Mouse (Mus musculus) intestine, embryonic 16.5 days (tissue): ENCODE results near the gene Spsb4. TPM values are rescaled to one million over a fixed set of nuclear protein-coding genes. Genes with fewer than 3 reads are reported as not detected.

Experiments used
- ATAC-seq: fragments of 200-750 bp; cut with Nextera tagmentation; 2 replicates; pipeline ENCODE4 v1.8.0; 2017; ENCODE audit warnings: moderate TSS enrichment, moderate library complexity
- H3K27ac ChIP-seq: fragments of 300-500 bp; sonication (generic); 2 replicates; pipeline ENCODE4 v1.5.1; 2014; ENCODE audit warnings: mild to moderate bottlenecking, low read length
- H3K27me3 ChIP-seq: fragments of 300-500 bp; sonication (generic); replicated peaks from 2 replicates; pipeline ENCODE4 v1.6.1; 2014; ENCODE audit warnings: low read length, control low read depth, mixed read lengths; ENCODE audit not compliant: control insufficient read depth, insufficient read depth
- H3K36me3 ChIP-seq: fragments of 300-500 bp; sonication (generic); 2 replicates; pipeline ENCODE4 v1.6.1; 2014; ENCODE audit warnings: low read length, control low read depth; ENCODE audit not compliant: control insufficient read depth, insufficient read depth
- H3K4me1 ChIP-seq: fragments of 300-500 bp; sonication (generic); 2 replicates; pipeline ENCODE4 v1.6.1; 2014; ENCODE audit warnings: low read length, control low read depth, mixed read lengths; ENCODE audit not compliant: control insufficient read depth, insufficient read depth
- H3K4me2 ChIP-seq: fragments of 300-500 bp; sonication (generic); 2 replicates; pipeline ENCODE4 v1.6.1; 2014; ENCODE audit warnings: low read depth, low read length, control low read depth
- H3K4me3 ChIP-seq: fragments of 300-500 bp; sonication (generic); 2 replicates; pipeline ENCODE4 v1.5.1; 2014; ENCODE audit warnings: mild to moderate bottlenecking, low read length
- H3K9ac ChIP-seq: fragments of 300-500 bp; sonication (generic); 2 replicates; pipeline ENCODE4 v1.6.1; 2014; ENCODE audit warnings: low read depth, low read length
- H3K9me3 ChIP-seq: fragments of 300-500 bp; sonication (generic); 2 replicates; pipeline ENCODE4 v1.6.1; 2016; ENCODE audit warnings: low read length, control low read depth; ENCODE audit not compliant: control insufficient read depth
- WGBS: fragments of 180-500 bp; shearing (Covaris S2); extraction: QIAGEN DNeasy Blood & Tissue Kit; methylation state at CpG from one replicate; pipeline ENCODE4 v1.1.7; 2014; 5-methylcytosine and 5-hydroxymethylcytosine counted together
- polyA plus RNA-seq: library from polyadenylated mRNA; unstranded; fragments of >200 nt; fragmentation: Nextera tagmentation; extraction: Ambion mirVana; gene quantifications from 2 replicates; pipeline ENCODE4 v1.2.1, GENCODE M21; 2015

Gene Spsb4
- polyA plus RNA-seq, 1 experiment from 2014 or later: 28.7 TPM

DNA sequence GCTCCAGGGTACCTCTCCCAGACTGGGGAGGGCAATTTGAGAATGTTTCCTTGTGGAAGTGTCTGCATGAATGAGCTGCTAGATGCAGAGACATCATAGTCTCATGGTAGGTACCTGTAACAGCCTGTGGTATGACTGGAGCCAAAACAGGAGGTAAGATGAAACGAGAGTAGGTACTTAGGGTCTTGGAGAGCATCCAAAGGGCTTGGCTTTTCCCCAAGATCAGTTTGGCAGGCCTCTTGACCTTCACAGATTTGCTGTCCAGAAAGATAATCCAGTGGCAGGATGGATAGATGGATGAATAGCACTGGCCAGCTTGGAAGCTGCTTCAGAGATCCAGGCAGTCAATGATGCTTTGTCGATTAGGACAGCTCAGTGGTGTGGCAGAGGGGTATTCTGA, 1.0 kb upstream of the Spsb4 start:
- no peak overlapping the region for H3K4me3 ChIP-seq
- no peak overlapping the region for H3K27ac ChIP-seq
- no peak overlapping the region for H3K9ac ChIP-seq
- H3K9me3 ChIP-seq: no peaks in the 10 kb centered on the region
- H3K27me3 ChIP-seq: no peaks in the 10 kb centered on the region
- no peaks in the 10 kb centered on the region for H3K36me3 ChIP-seq
- no peak for ATAC-seq
- no peak overlapping the region for H3K4me2 ChIP-seq
- 62% methylated on average over 2 of the region's 2 CpGs for WGBS
- peaks cover 14% of the 10 kb centered on the region for H3K4me1 ChIP-seq

DNA sequence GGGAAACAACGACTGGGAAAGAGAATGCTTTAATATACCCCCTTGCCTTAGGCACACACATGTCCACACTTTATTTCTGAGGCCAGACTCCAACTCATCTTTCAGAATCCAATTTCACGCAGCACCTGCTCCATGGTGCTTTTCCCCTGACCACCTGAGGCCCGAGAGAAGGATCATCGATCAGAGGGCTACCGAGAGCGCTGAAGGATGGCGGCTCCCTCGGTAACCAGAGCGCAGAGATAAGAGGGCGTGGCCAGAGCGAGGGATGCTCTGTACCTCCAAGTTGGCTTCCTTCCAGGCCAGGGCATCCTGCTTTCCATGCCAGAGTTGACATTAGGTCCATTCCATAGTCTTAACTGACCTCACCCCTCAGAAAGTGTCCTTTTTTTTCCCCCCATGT, 588 bp upstream of the Spsb4 start:
- H3K27ac ChIP-seq: no peak overlapping the region
- H3K9me3 ChIP-seq: no peaks in the 10 kb centered on the region
- no peaks in the 10 kb centered on the region for H3K27me3 ChIP-seq
- H3K4me3 ChIP-seq: peak overlapping the region; percentile 73
- H3K4me2 ChIP-seq: peak overlapping the region; percentile 94
- H3K36me3 ChIP-seq: no peaks in the 10 kb centered on the region
- 3% methylated on average over 11 of the region's 11 CpGs for WGBS
- peaks cover 14% of the 10 kb centered on the region for H3K4me1 ChIP-seq
- no peak for ATAC-seq
- peak overlapping the region; percentile 90 for H3K9ac ChIP-seq

DNA sequence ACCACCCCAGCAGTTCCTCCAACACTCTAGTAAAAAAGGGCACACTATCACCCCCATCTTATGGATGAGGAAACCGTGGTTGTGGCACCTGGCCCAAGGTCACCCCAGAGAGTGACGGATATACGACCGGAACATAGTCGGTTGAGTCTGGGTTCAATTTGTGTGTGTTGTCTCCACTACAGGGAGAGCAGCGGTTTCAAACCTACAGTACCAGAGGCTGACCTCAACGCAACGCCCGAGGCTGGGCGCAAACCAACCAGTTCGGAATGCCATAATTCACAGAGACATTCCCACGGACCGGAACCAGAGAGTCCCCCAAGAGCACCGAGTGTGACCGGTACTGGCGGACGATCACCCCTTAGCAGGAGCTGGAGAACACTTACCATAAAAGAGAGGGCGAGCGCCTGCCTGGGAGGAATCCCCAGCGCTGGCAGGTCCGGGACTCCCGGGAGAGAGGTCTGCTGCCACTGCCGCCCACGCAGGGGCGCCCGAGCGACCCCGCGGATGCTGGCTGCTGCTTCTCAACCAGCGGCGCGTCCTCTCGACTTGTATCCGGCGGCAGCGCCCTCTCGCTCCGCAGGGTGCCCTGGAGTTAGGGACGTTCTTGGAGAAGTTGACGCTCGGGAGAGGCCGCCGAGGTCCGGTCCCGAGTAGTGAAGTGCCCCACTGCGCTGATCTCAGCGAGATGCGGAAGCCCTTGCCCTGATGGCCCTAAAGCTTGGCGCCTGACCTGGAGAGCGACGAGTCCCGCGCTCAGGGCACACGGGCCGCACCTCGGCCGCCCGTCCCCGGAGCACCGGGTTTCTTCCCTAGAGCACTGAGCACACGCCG, 617 bp downstream of the Spsb4 start:
- Histone ChIP-seq H3K27me3 (no peaks in the 10 kb centered on the region), H3K4me3 (peak overlapping the region; percentile 73), H3K36me3 (no peaks in the 10 kb centered on the region), H3K4me1 (peaks cover 24% of the 10 kb centered on the region), H3K9me3 (no peaks in the 10 kb centered on the region), H3K4me2 (peak overlapping the region; percentile 94), H3K9ac (peak overlapping the region; percentile 90), H3K27ac (peak overlapping the region; percentile 93)
- peak; percentile 62 for ATAC-seq
- WGBS: under 1% methylated on average over 62 of the region's 62 CpGs

DNA sequence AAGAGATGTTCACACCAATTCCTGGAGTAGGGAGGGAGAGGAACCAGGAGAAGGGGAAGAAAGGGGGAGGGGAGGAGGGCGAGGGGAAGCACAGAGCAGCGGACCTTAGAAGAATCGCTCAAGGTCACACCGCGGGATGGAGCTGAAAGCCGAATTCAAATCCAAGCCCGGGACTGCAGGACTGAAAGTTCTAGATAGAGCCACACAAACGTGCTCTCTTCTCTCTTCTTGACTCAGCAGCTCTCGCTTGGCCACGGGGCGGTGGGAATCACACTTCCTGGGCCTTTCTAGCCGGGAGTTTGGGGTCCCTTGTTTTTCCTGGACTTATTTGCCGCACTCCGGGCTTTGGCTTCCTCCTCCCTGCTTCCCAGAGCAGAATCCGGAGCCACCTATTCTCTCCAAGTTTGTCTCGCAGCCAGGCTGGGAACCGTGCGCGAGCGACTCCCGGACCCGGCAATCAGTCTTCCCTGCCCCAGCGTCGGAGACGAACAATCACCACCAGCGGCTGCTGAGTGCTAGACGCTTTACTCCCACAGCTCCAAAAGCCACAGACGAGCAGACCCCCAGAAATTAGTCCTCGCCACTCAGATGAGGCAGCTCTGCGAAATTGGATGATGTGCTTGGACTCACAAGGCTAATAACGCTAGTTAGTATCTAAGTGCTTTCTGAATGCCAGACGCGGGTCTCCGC, 1.4 kb downstream of the Spsb4 start:
- 0 out of 2 replicates have a peak overlapping the region, but pooled peaks have one; percentile 93 for H3K27ac ChIP-seq
- no peak for ATAC-seq
- H3K4me1 ChIP-seq: peaks cover 29% of the 10 kb centered on the region

DNA sequence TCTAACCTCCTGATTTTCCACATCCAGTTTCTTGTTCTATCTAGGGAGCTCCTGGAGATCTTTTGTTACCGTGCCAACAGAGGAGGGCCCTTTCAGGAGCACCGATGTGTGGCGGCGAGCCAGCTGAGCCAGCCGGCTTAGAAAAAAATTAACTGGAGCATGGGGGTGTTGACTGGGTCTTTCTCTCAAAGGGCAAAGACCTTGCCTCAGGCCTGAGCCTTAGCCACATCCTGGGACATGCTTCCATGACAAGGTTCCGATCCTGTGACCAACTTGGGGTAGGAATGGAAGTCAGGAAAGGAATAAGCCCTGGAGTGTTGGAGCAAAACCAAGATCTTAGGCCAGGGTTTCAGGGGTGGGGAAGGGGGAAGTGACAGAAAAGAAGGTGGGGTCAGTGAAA, 2.9 kb downstream of the Spsb4 start:
- ATAC-seq: no peak
- Histone ChIP-seq H3K27me3 (no peaks in the 10 kb centered on the region), H3K9ac (no peak overlapping the region), H3K27ac (no peak overlapping the region), H3K4me1 (peaks cover 29% of the 10 kb centered on the region), H3K4me3 (no peak overlapping the region), H3K4me2 (0 out of 2 replicates have a peak overlapping the region, but pooled peaks have one; percentile 10), H3K36me3 (no peaks in the 10 kb centered on the region), H3K9me3 (no peaks in the 10 kb centered on the region)
- 26% methylated on average over 6 of the region's 6 CpGs for WGBS

More for the DNA sequence above, 1.4 kb downstream of the Spsb4 start:
- Histone ChIP-seq H3K36me3 (no peaks in the 10 kb centered on the region), H3K9me3 (no peaks in the 10 kb centered on the region), H3K9ac (peak overlapping the region; percentile 90), H3K4me2 (peak overlapping the region; percentile 94), H3K27me3 (no peaks in the 10 kb centered on the region), H3K4me3 (peak overlapping the region; percentile 73)
- WGBS: 1% methylated on average over 34 of the region's 34 CpGs

DNA sequence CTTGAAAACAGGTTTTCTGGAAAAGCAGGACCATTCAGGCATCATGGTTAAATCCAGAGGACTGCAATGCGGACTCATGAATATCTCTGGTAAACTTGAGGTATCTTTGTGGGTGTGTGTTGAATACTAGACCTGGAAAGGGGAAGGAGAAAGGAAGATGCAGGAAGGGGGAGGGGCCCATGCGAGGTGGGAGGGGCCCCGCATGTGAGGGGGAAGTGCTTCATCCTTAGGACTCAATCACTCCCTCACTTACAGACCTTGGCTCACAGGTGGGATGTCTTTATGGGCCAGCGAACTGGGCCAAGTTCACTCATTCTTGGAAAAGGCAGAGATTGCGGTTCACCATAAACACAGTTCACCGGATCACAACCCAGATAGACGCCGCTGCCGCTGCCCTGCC, 4.9 kb downstream of the Spsb4 start:
- no peak overlapping the region for H3K9ac ChIP-seq
- H3K4me3 ChIP-seq: no peak overlapping the region
- no peak overlapping the region for H3K27ac ChIP-seq
- H3K9me3 ChIP-seq: no peaks in the 10 kb centered on the region
- WGBS: 76% methylated on average over 9 of the region's 9 CpGs
- no peaks in the 10 kb centered on the region for H3K36me3 ChIP-seq
- H3K4me2 ChIP-seq: no peak overlapping the region
- peaks cover 29% of the 10 kb centered on the region for H3K4me1 ChIP-seq
- no peak for ATAC-seq
- no peaks in the 10 kb centered on the region for H3K27me3 ChIP-seq

DNA sequence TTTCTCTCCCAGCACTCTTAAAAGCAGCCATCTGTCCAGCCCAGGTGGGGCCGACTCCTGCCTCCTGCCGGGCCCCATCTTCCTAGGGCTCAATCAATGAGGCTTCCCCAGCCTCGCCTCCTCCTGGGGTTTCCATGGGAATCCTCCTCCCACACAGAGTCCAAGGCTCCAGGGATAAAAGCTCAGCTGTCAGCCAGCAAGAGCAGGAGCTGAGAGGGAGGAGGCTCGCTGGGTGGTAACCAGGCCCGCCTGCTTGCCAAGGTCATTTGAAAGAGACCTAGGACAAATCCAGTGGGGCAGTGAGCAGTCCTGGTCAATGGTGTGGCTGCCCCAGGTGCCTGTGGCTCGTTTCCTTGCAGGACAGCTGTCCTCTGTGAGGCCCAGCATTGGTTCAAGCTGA, 5.5 kb downstream of the Spsb4 start:
- ATAC-seq: peak; percentile 39; the same call in 1 of the 2 replicates
- 29% methylated on average over 6 of the region's 6 CpGs for WGBS
- Histone ChIP-seq H3K27me3 (no peaks in the 10 kb centered on the region), H3K9ac (no peak overlapping the region), H3K4me1 (peaks cover 29% of the 10 kb centered on the region), H3K36me3 (no peaks in the 10 kb centered on the region), H3K4me2 (no peak overlapping the region), H3K4me3 (no peak overlapping the region), H3K9me3 (no peaks in the 10 kb centered on the region), H3K27ac (no peak overlapping the region)

DNA sequence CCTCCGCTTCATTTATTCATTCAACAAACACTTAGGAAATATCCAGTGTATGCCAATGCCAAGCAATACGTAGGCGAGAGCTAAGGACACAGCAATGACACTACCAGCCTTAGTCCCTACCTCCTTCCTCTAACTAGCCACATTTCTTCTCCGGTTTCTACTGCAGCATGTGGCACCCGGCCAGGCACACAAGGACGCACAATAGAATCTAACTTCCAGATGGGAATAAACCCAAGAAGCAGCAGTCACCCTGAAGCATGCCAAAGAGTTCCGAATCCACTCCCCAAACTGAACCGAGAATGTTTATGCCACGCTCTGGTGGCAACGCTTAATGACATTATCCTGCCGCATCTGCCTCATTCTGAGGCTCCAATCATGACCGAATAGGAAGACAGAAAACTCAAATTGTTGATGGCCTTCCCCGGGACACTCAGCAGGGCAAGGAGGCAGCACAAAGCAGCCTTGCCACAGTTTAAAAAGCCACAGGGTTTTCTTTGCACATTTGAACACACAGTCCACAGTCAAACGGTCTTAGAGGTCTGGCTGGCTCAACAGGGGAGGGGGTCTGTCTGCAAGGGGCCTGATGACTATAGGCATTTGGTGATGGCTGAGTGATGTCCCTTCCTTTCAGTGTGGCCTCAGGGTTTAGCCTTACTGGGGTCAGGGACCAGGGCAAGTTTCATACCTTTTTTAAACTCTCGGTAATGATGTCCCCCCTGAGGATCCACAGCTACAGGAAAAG, 7.0 kb downstream of the Spsb4 start:
- no peaks in the 10 kb centered on the region for H3K36me3 ChIP-seq
- no peaks in the 10 kb centered on the region for H3K27me3 ChIP-seq
- H3K4me1 ChIP-seq: peaks cover 25% of the 10 kb centered on the region
- H3K4me2 ChIP-seq: no peak overlapping the region
- no peaks in the 10 kb centered on the region for H3K9me3 ChIP-seq
- WGBS: 67% methylated on average over 15 of the region's 15 CpGs
- no peak overlapping the region for H3K4me3 ChIP-seq
- no peak overlapping the region for H3K9ac ChIP-seq
- no peak for ATAC-seq
- H3K27ac ChIP-seq: no peak overlapping the region

DNA sequence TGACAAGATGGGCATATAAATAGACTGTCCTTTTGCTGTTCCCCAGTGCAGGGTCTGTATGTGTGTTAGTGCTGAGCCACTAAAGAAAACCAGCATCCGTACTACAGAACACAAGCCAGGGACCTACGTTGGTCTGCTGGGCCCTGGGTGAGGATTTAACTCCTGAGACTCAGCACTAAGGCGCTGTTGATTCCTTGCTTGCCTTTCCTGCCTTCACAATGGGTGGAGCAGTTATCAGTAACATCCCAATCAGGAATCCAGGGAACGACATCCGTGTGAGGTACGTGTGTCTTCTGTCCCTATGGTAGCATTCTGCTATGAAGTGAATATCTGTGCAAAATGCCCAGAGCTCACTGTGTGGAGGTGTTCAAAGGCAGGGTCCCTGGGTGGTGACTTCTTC, 8.2 kb downstream of the Spsb4 start:
- H3K4me1 ChIP-seq: peaks cover 15% of the 10 kb centered on the region

More for the DNA sequence above, 8.2 kb downstream of the Spsb4 start:
- no peak for ATAC-seq
- 87% methylated on average over 6 of the region's 6 CpGs for WGBS
- no peak overlapping the region for H3K4me3 ChIP-seq
- H3K36me3 ChIP-seq: no peaks in the 10 kb centered on the region
- H3K27me3 ChIP-seq: no peaks in the 10 kb centered on the region
- no peak overlapping the region for H3K9ac ChIP-seq
- no peak overlapping the region for H3K4me2 ChIP-seq
- no peaks in the 10 kb centered on the region for H3K9me3 ChIP-seq
- no peak overlapping the region for H3K27ac ChIP-seq
